Mouse (Mus musculus) ES-Bruce4 (cell line): ENCODE measurements at regions not wholly inside any gene's neighbourhood (a gene's known extent, or its start where the extent isn't known, plus 50 kb on each side); places are given as distances from the start of the nearest gene placed in this dataset.

Experiments used
- CTCF ChIP-seq: IDR thresholded peaks from one replicate; pipeline ENCODE4 v1.8.1; 2011; ENCODE audit warnings: low read depth, low read length
- EP300 ChIP-seq: IDR thresholded peaks from 2 replicates; pipeline ENCODE4 v1.6.1; 2011; ENCODE audit warnings: low read depth, low read length; ENCODE audit not compliant: insufficient read depth
- POLR2A ChIP-seq: IDR thresholded peaks from one replicate; pipeline ENCODE4 v1.8.1; 2011; ENCODE audit warnings: low read length; ENCODE audit not compliant: insufficient read depth

DNA sequence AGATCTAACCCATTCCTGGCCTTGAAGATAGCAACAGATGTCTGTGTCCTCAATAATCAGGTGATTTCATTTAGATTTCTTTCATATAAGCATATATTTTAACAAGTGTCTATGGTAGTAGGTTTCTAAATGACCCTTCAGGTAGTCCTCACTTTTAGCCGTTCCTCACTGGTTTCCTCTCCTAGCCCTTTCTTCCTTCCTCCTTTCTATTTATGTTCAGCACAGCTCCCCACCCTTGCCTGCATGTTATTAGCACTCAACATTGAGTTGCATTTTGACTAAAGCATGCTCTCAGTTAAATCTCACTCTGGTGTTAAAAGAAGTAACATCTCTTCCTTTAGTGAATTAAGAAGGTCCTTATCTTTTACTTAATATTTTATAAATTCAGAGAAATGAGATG, 1376.8 kb upstream of the Slc10a2 start:
- no peak for TF ChIP-seq CTCF
- TF ChIP-seq POLR2A, result no peak
- TF ChIP-seq EP300, result no peak
